Mouse (Mus musculus) thymus, postnatal 14 days (tissue): ENCODE measurements around the gene Scaper.
A peak's percentile ranks its signal among the peaks of the same experiment; 100 is the strongest.

Experiments
- DNase-seq: peaks from one replicate; pipeline ENCODE4 v3.0.0; 2021

Gene Scaper

GRCm38 (mm10) chr9:55937664-55938617 is at the start of gene Scaper:
TSS of gene Scaper (minus strand) at chr9:55938119.
- peak; percentile 93 for DNase-seq

GRCm38 (mm10) chr9:55946819-55947218 is 8.9 kb upstream of the Scaper start:
- DNase-seq: peak; percentile 58

GRCm38 (mm10) chr9:55941356-55941755 is 3.4 kb upstream of the Scaper start:
- DNase-seq: no peak

GRCm38 (mm10) chr9:55938618-55938985 is 683 bp upstream of the Scaper start:
- DNase-seq: peak; percentile 12

GRCm38 (mm10) chr9:55937224-55937663 is 675 bp downstream of the Scaper start:
- DNase-seq: peak; percentile 28

GRCm38 (mm10) chr9:55932482-55932881 is 5.4 kb downstream of the Scaper start:
- DNase-seq: no peak

GRCm38 (mm10) chr9:55918579-55918978 is 19.3 kb downstream of the Scaper start:
- no peak for DNase-seq

GRCm38 (mm10) chr9:55916751-55917150 is 21.2 kb downstream of the Scaper start:
- DNase-seq: no peak

GRCm38 (mm10) chr9:55911481-55911880 is 26.4 kb downstream of the Scaper start:
- no peak for DNase-seq

- no peak for DNase-seq
Observed at GRCm38 (mm10) chr9:55902964-55903363, 35.0 kb downstream of the Scaper start.

- no peak for DNase-seq
Observed at GRCm38 (mm10) chr9:55901588-55901987, 36.3 kb downstream of the Scaper start.

- DNase-seq: no peak
Observed at GRCm38 (mm10) chr9:55900531-55900930, 37.4 kb downstream of the Scaper start.

GRCm38 (mm10) chr9:55878066-55878465 is 59.9 kb downstream of the Scaper start:
- no peak for DNase-seq

GRCm38 (mm10) chr9:55789442-55789841 is 148.5 kb downstream of the Scaper start:
- DNase-seq: no peak

GRCm38 (mm10) chr9:55712016-55712415 is 225.9 kb downstream of the Scaper start:
- no peak for DNase-seq

- no peak for DNase-seq
Observed at GRCm38 (mm10) chr9:55710553-55710952, 227.4 kb downstream of the Scaper start.

- DNase-seq: peak; percentile 39
Observed at GRCm38 (mm10) chr9:55706603-55707002, 231.3 kb downstream of the Scaper start.

GRCm38 (mm10) chr9:55695307-55695706 is 242.6 kb downstream of the Scaper start:
- no peak for DNase-seq

- no peak for DNase-seq
Observed at GRCm38 (mm10) chr9:55677099-55677498, 260.8 kb downstream of the Scaper start.

GRCm38 (mm10) chr9:55646444-55646843 is 291.5 kb downstream of the Scaper start:
- no peak for DNase-seq

- DNase-seq: no peak
Observed at GRCm38 (mm10) chr9:55626990-55627389, 310.9 kb downstream of the Scaper start.

GRCm38 (mm10) chr9:55614711-55615110 is 323.2 kb downstream of the Scaper start:
- DNase-seq: no peak

- no peak for DNase-seq
Observed at GRCm38 (mm10) chr9:55609751-55610150, 328.2 kb downstream of the Scaper start.

GRCm38 (mm10) chr9:55608701-55609531 is 329.0 kb downstream of the Scaper start:
- no peak for DNase-seq
